Mouse (Mus musculus): ENCODE measurements around the gene Polr2l. TPM values are rescaled to one million over a fixed set of nuclear protein-coding genes. Genes with fewer than 3 reads are reported as not detected.

Gene Polr2l
- 71.5 and 74.0 TPM in 2 replicates for polyA plus RNA-seq (2014; fragmentation: Nextera tagmentation; extraction: Ambion mirVana)

GRCm38 (mm10) chr7:141475011-141475804 lies at the start of gene Polr2l, which contains the start of gene Tspan4:
Gene Polr2l (minus strand): TSS chr7:141475132.
Gene Tspan4 (plus strand): TSS chr7:141475240.
- Histone ChIP-seq H3K4me3 (ENCODE audit: low read depth, low read length) (peak within 1 kb of the TSS; percentile 85), H3K9me3 (ENCODE audit: control insufficient read depth, low read length) (no peaks in the 10 kb centered on the region), H3K4me2 (replicated peaks; ENCODE audit: low read depth, low read length) (peak within 1 kb of the TSS; percentile 89), H3K27ac (ENCODE audit: low read depth, low read length) (peak within 1 kb of the TSS; percentile 89), H3K27me3 (ENCODE audit: control insufficient read depth, insufficient read depth, low read length) (peaks cover 11% of the 10 kb centered on the region), H3K36me3 (ENCODE audit: control insufficient read depth, insufficient read depth, low read length) (peaks cover 5% of the 10 kb centered on the region; the same call in 1 of the 2 replicates), H3K9ac (ENCODE audit: low read depth, low read length) (peak within 1 kb of the TSS; percentile 84), H3K4me1 (replicated peaks; ENCODE audit: control insufficient read depth, insufficient read depth, low read length) (peaks cover 5% of the 10 kb centered on the region; the same call in 1 of the 2 replicates)
- WGBS: 0% methylated on average over 62 of the region's 87 CpGs
- ATAC-seq (ENCODE audit: low FRiP score) (peak; percentile 78), DNase-seq (ENCODE audit: low spot score) (peak; percentile 89)

- no peaks in the 10 kb centered on the region for H3K9me3 ChIP-seq (ENCODE audit: control insufficient read depth, low read length)
- H3K27ac ChIP-seq (ENCODE audit: low read depth, low read length): no peak overlapping the region
- no peak overlapping the region for H3K4me2 ChIP-seq (replicated peaks; ENCODE audit: low read depth, low read length)
- H3K36me3 ChIP-seq (ENCODE audit: control insufficient read depth, insufficient read depth, low read length): no peaks in the 10 kb centered on the region
- no peaks in the 10 kb centered on the region for H3K4me1 ChIP-seq (replicated peaks; ENCODE audit: control insufficient read depth, insufficient read depth, low read length)
- ATAC-seq (ENCODE audit: low FRiP score): no peak
- H3K27me3 ChIP-seq (ENCODE audit: control insufficient read depth, insufficient read depth, low read length): no peaks in the 10 kb centered on the region; the same call in 1 of the 2 replicates
- WGBS: 84% methylated on average over 4 of the region's 4 CpGs
- DNase-seq (ENCODE audit: low spot score): no peak
- H3K4me3 ChIP-seq (ENCODE audit: low read depth, low read length): no peak overlapping the region
- no peak overlapping the region for H3K9ac ChIP-seq (ENCODE audit: low read depth, low read length)
These were observed 49.3 kb upstream of the Polr2l start for GRCm38 (mm10) chr7:141524271-141524670.

GRCm38 (mm10) chr7:141523007-141523406 lies 48.1 kb upstream of the Polr2l start:
- no peak overlapping the region for H3K4me3 ChIP-seq (ENCODE audit: low read depth, low read length)
- H3K36me3 ChIP-seq (ENCODE audit: control insufficient read depth, insufficient read depth, low read length): no peaks in the 10 kb centered on the region
- no peaks in the 10 kb centered on the region for H3K4me1 ChIP-seq (replicated peaks; ENCODE audit: control insufficient read depth, insufficient read depth, low read length)
- no peaks in the 10 kb centered on the region for H3K9me3 ChIP-seq (ENCODE audit: control insufficient read depth, low read length)
- no peak overlapping the region for H3K4me2 ChIP-seq (replicated peaks; ENCODE audit: low read depth, low read length)
- no peak overlapping the region for H3K9ac ChIP-seq (ENCODE audit: low read depth, low read length)
- H3K27ac ChIP-seq (ENCODE audit: low read depth, low read length): no peak overlapping the region
- no peaks in the 10 kb centered on the region; the same call in 1 of the 2 replicates for H3K27me3 ChIP-seq (ENCODE audit: control insufficient read depth, insufficient read depth, low read length)
- 54% methylated on average over 4 of the region's 4 CpGs for WGBS
- ATAC-seq (ENCODE audit: low FRiP score) (no peak), DNase-seq (ENCODE audit: low spot score) (no peak)

GRCm38 (mm10) chr7:141519795-141520194 lies 44.9 kb upstream of the Polr2l start:
- Histone ChIP-seq H3K4me2 (replicated peaks; ENCODE audit: low read depth, low read length) (no peak overlapping the region), H3K4me3 (ENCODE audit: low read depth, low read length) (no peak overlapping the region), H3K4me1 (replicated peaks; ENCODE audit: control insufficient read depth, insufficient read depth, low read length) (no peaks in the 10 kb centered on the region), H3K9ac (ENCODE audit: low read depth, low read length) (no peak overlapping the region), H3K36me3 (ENCODE audit: control insufficient read depth, insufficient read depth, low read length) (no peaks in the 10 kb centered on the region), H3K9me3 (ENCODE audit: control insufficient read depth, low read length) (no peaks in the 10 kb centered on the region), H3K27ac (ENCODE audit: low read depth, low read length) (no peak overlapping the region), H3K27me3 (ENCODE audit: control insufficient read depth, insufficient read depth, low read length) (no peaks in the 10 kb centered on the region)
- ATAC-seq (ENCODE audit: low FRiP score): no peak
- 57% methylated on average over 1 of the region's 1 CpGs for WGBS
- DNase-seq (ENCODE audit: low spot score): no peak

GRCm38 (mm10) chr7:141518926-141519325 lies 44.0 kb upstream of the Polr2l start:
- Histone ChIP-seq H3K9ac (ENCODE audit: low read depth, low read length) (no peak overlapping the region), H3K4me3 (ENCODE audit: low read depth, low read length) (no peak overlapping the region), H3K4me1 (replicated peaks; ENCODE audit: control insufficient read depth, insufficient read depth, low read length) (no peaks in the 10 kb centered on the region), H3K36me3 (ENCODE audit: control insufficient read depth, insufficient read depth, low read length) (no peaks in the 10 kb centered on the region), H3K27ac (ENCODE audit: low read depth, low read length) (no peak overlapping the region), H3K4me2 (replicated peaks; ENCODE audit: low read depth, low read length) (no peak overlapping the region), H3K27me3 (ENCODE audit: control insufficient read depth, insufficient read depth, low read length) (no peaks in the 10 kb centered on the region), H3K9me3 (ENCODE audit: control insufficient read depth, low read length) (no peaks in the 10 kb centered on the region)
- 83% methylated on average over 3 of the region's 3 CpGs for WGBS
- DNase-seq (ENCODE audit: low spot score) (no peak), ATAC-seq (ENCODE audit: low FRiP score) (no peak)

GRCm38 (mm10) chr7:141518296-141518695 lies 43.4 kb upstream of the Polr2l start:
- H3K9ac ChIP-seq (ENCODE audit: low read depth, low read length): no peak overlapping the region
- H3K4me1 ChIP-seq (replicated peaks; ENCODE audit: control insufficient read depth, insufficient read depth, low read length): no peaks in the 10 kb centered on the region
- WGBS: 84% methylated on average over 5 of the region's 5 CpGs
- no peaks in the 10 kb centered on the region for H3K27me3 ChIP-seq (ENCODE audit: control insufficient read depth, insufficient read depth, low read length)
- H3K4me3 ChIP-seq (ENCODE audit: low read depth, low read length): no peak overlapping the region
- DNase-seq (ENCODE audit: low spot score) (no peak), ATAC-seq (ENCODE audit: low FRiP score) (no peak)
- H3K27ac ChIP-seq (ENCODE audit: low read depth, low read length): no peak overlapping the region
- no peaks in the 10 kb centered on the region for H3K9me3 ChIP-seq (ENCODE audit: control insufficient read depth, low read length)
- no peak overlapping the region for H3K4me2 ChIP-seq (replicated peaks; ENCODE audit: low read depth, low read length)
- H3K36me3 ChIP-seq (ENCODE audit: control insufficient read depth, insufficient read depth, low read length): no peaks in the 10 kb centered on the region

GRCm38 (mm10) chr7:141517638-141518037 lies 42.7 kb upstream of the Polr2l start:
- no peak for ATAC-seq (ENCODE audit: low FRiP score)
- Histone ChIP-seq H3K27me3 (ENCODE audit: control insufficient read depth, insufficient read depth, low read length) (no peaks in the 10 kb centered on the region), H3K36me3 (ENCODE audit: control insufficient read depth, insufficient read depth, low read length) (no peaks in the 10 kb centered on the region), H3K4me2 (replicated peaks; ENCODE audit: low read depth, low read length) (no peak overlapping the region), H3K27ac (ENCODE audit: low read depth, low read length) (no peak overlapping the region), H3K4me1 (replicated peaks; ENCODE audit: control insufficient read depth, insufficient read depth, low read length) (no peaks in the 10 kb centered on the region), H3K9ac (ENCODE audit: low read depth, low read length) (no peak overlapping the region), H3K9me3 (ENCODE audit: control insufficient read depth, low read length) (no peaks in the 10 kb centered on the region), H3K4me3 (ENCODE audit: low read depth, low read length) (no peak overlapping the region)
- DNase-seq (ENCODE audit: low spot score): no peak
- 87% methylated on average over 4 of the region's 4 CpGs for WGBS

- ATAC-seq (ENCODE audit: low FRiP score) (no peak), DNase-seq (ENCODE audit: low spot score) (no peak)
- Histone ChIP-seq H3K4me3 (ENCODE audit: low read depth, low read length) (no peak overlapping the region), H3K4me1 (replicated peaks; ENCODE audit: control insufficient read depth, insufficient read depth, low read length) (no peaks in the 10 kb centered on the region), H3K9me3 (ENCODE audit: control insufficient read depth, low read length) (no peaks in the 10 kb centered on the region), H3K9ac (ENCODE audit: low read depth, low read length) (no peak overlapping the region), H3K27ac (ENCODE audit: low read depth, low read length) (no peak overlapping the region), H3K4me2 (replicated peaks; ENCODE audit: low read depth, low read length) (no peak overlapping the region), H3K36me3 (ENCODE audit: control insufficient read depth, insufficient read depth, low read length) (no peaks in the 10 kb centered on the region), H3K27me3 (ENCODE audit: control insufficient read depth, insufficient read depth, low read length) (no peaks in the 10 kb centered on the region)
- 61% methylated on average over 8 of the region's 8 CpGs for WGBS
These were observed 35.8 kb upstream of the Polr2l start for GRCm38 (mm10) chr7:141510681-141511191.

- Histone ChIP-seq H3K27ac (ENCODE audit: low read depth, low read length) (no peak overlapping the region), H3K9me3 (ENCODE audit: control insufficient read depth, low read length) (no peaks in the 10 kb centered on the region)
These were observed 35.3 kb upstream of the Polr2l start for GRCm38 (mm10) chr7:141510196-141510595.

More at GRCm38 (mm10) chr7:141510196-141510595, 35.3 kb upstream of the Polr2l start:
- no peak overlapping the region for H3K4me2 ChIP-seq (replicated peaks; ENCODE audit: low read depth, low read length)
- no peaks in the 10 kb centered on the region for H3K4me1 ChIP-seq (replicated peaks; ENCODE audit: control insufficient read depth, insufficient read depth, low read length)
- H3K4me3 ChIP-seq (ENCODE audit: low read depth, low read length): no peak overlapping the region
- no peak for ATAC-seq (ENCODE audit: low FRiP score)
- H3K36me3 ChIP-seq (ENCODE audit: control insufficient read depth, insufficient read depth, low read length): no peaks in the 10 kb centered on the region
- H3K9ac ChIP-seq (ENCODE audit: low read depth, low read length): no peak overlapping the region
- 94% methylated on average over 5 of the region's 5 CpGs for WGBS
- H3K27me3 ChIP-seq (ENCODE audit: control insufficient read depth, insufficient read depth, low read length): no peaks in the 10 kb centered on the region
- DNase-seq (ENCODE audit: low spot score): no peak
